Mouse (Mus musculus) bone marrow macrophage, adult 2 months (primary cell): ENCODE results near the gene Smtn. TPM values are rescaled to one million over a fixed set of nuclear protein-coding genes. Genes with fewer than 3 reads are reported as not detected.

Experiments used
- H3K27ac ChIP-seq: 2 replicates; pipeline ENCODE4 v1.5.1; 2012; ENCODE audit warnings: low read depth, low read length; ENCODE audit not compliant: insufficient read depth
- H3K4me1 ChIP-seq: 2 replicates; pipeline ENCODE4 v1.6.1; 2012; ENCODE audit warnings: low read length; ENCODE audit not compliant: control insufficient read depth, insufficient read depth
- H3K4me3 ChIP-seq: 2 replicates; pipeline ENCODE4 v1.5.1; 2012; ENCODE audit warnings: mild to moderate bottlenecking, low read length, moderate library complexity; ENCODE audit not compliant: insufficient read depth
- CTCF ChIP-seq: IDR thresholded peaks from 2 replicates; pipeline ENCODE4 v1.5.1; 2012; ENCODE audit warnings: low read depth, mild to moderate bottlenecking, low read length, moderate library complexity
- POLR2A ChIP-seq: IDR thresholded peaks from 2 replicates; pipeline ENCODE4 v1.6.1; 2012; ENCODE audit warnings: mild to moderate bottlenecking, low read depth, low read length, borderline replicate concordance
- polyA plus RNA-seq: library from polyadenylated mRNA; stranded (reverse); fragments of >200 nt; gene quantifications from 2 replicates; pipeline ENCODE4 v1.2.4, GENCODE M21; 2012; ENCODE audit not compliant: missing spikeins, insufficient read depth, insufficient read length

Gene Smtn
- polyA plus RNA-seq, 1 experiment = 7.5 TPM

GRCm38 (mm10) chr11:3521339-3522224 is 18.8 kb downstream of the Smtn start:
- Histone ChIP-seq H3K27ac (no peak overlapping the region), H3K4me3 (no peak overlapping the region), H3K4me1 (no peaks in the 10 kb centered on the region)
- TF ChIP-seq CTCF = no peak

GRCm38 (mm10) chr11:3520919-3521318 is 19.5 kb downstream of the Smtn start:
- H3K4me3 ChIP-seq = no peak overlapping the region
- TF ChIP-seq CTCF (no peak), POLR2A (no peak)
- H3K4me1 ChIP-seq = no peaks in the 10 kb centered on the region
- no peak overlapping the region for H3K27ac ChIP-seq

GRCm38 (mm10) chr11:3519756-3520398 is 20.5 kb downstream of the Smtn start:
- TF ChIP-seq POLR2A (no peak), CTCF (no peak)
- no peak overlapping the region for H3K4me3 ChIP-seq
- H3K27ac ChIP-seq = no peak overlapping the region
- no peaks in the 10 kb centered on the region for H3K4me1 ChIP-seq

- H3K27ac ChIP-seq = no peak overlapping the region
- H3K4me3 ChIP-seq = no peak overlapping the region
- H3K4me1 ChIP-seq = no peaks in the 10 kb centered on the region
- TF ChIP-seq CTCF (no peak), POLR2A (no peak)
These were observed 21.2 kb downstream of the Smtn start for GRCm38 (mm10) chr11:3519051-3519726.

GRCm38 (mm10) chr11:3517846-3518732 is 22.3 kb downstream of the Smtn start:
- H3K27ac ChIP-seq = no peak overlapping the region
- TF ChIP-seq POLR2A (no peak), CTCF (no peak)
- H3K4me3 ChIP-seq = no peak overlapping the region
- H3K4me1 ChIP-seq = peaks cover 3% of the 10 kb centered on the region; the same call in 1 of the 2 replicates

- TF ChIP-seq CTCF (no peak), POLR2A (no peak)
- Histone ChIP-seq H3K4me1 (peaks cover 3% of the 10 kb centered on the region; the same call in 1 of the 2 replicates), H3K27ac (no peak overlapping the region), H3K4me3 (no peak overlapping the region)
These were observed 23.3 kb downstream of the Smtn start for GRCm38 (mm10) chr11:3516859-3517845.

GRCm38 (mm10) chr11:3516121-3516520 is 24.3 kb downstream of the Smtn start:
- H3K4me1 ChIP-seq = peaks cover 3% of the 10 kb centered on the region; the same call in 1 of the 2 replicates
- H3K4me3 ChIP-seq = no peak overlapping the region
- TF ChIP-seq CTCF (no peak), POLR2A (no peak)
- no peak overlapping the region for H3K27ac ChIP-seq

- TF ChIP-seq POLR2A = no peak
- no peak for TF ChIP-seq CTCF
- H3K4me1 ChIP-seq = peaks cover 3% of the 10 kb centered on the region; the same call in 1 of the 2 replicates
- no peak overlapping the region for H3K4me3 ChIP-seq
- no peak overlapping the region for H3K27ac ChIP-seq
These were observed 24.8 kb downstream of the Smtn start for GRCm38 (mm10) chr11:3515637-3516036.
